Mouse (Mus musculus) MEL (cell line): Measurements from ENCODE around the gene Dnal4. TPM values are rescaled to one million over a fixed set of nuclear protein-coding genes. Genes with fewer than 3 reads are reported as not detected.

ENCODE experiments used
- DNase-seq: peaks from one replicate; pipeline ENCODE4 v3.0.0; 2011; ENCODE audit warnings: low read depth, low spot score
- H3K27ac ChIP-seq: 2 replicates; pipeline ENCODE4 v1.5.1; 2012; ENCODE audit warnings: low read depth, mild to moderate bottlenecking, control low read depth, low read length, moderate library complexity; ENCODE audit not compliant: control insufficient read depth
- H3K27me3 ChIP-seq, 2 experiments: fragments of 150-350 bp in 1 of 2; sonication (generic) in 1 of 2; 2 replicates each; pipeline ENCODE4 v1.6.1; 2012; ENCODE audit warnings: low read length in 2 of 2, mild to moderate bottlenecking in 2 of 2, improper control_type of control experiment in 1 of 2, moderate library complexity in 1 of 2; ENCODE audit not compliant: insufficient read depth in 2 of 2, control insufficient read depth in 1 of 2
- H3K36me3 ChIP-seq, 2 experiments: 2 replicates each; pipeline ENCODE4 v1.6.1; 2012 to 2014; ENCODE audit warnings: low read length in 2 of 2, improper control_type of control experiment in 1 of 2, inconsistent platforms in 1 of 2, mild to moderate bottlenecking in 1 of 2; ENCODE audit not compliant: insufficient read depth in 2 of 2, control insufficient read depth in 1 of 2
- H3K4me1 ChIP-seq, 2 experiments: fragments of 150-350 bp in 1 of 2; sonication (generic) in 1 of 2; 2 replicates each; pipeline ENCODE4 v1.6.1; 2012; ENCODE audit warnings: low read length in 2 of 2, improper control_type of control experiment in 1 of 2, mild to moderate bottlenecking in 1 of 2; ENCODE audit not compliant: insufficient read depth in 2 of 2, control insufficient read depth in 1 of 2
- H3K4me3 ChIP-seq, 2 experiments: fragments of 150-350 bp in 1 of 2; sonication (generic) in 1 of 2; 2 replicates each; pipeline ENCODE4 v1.5.1; 2012; ENCODE audit warnings: low read depth in 2 of 2, low read length in 2 of 2, mild to moderate bottlenecking in 2 of 2, moderate library complexity in 2 of 2, control low read depth in 1 of 2, improper control_type of control experiment in 1 of 2; ENCODE audit not compliant: control insufficient read depth in 1 of 2, insufficient read depth in 1 of 2
- H3K79me2 ChIP-seq: 2 replicates; pipeline ENCODE4 v1.6.1; 2012; ENCODE audit warnings: mild to moderate bottlenecking, low read length, moderate library complexity; ENCODE audit not compliant: control insufficient read depth, poor library complexity, insufficient read depth
- H3K9ac ChIP-seq: 2 replicates; pipeline ENCODE4 v1.6.1; 2012; ENCODE audit warnings: low read depth, mild to moderate bottlenecking, control low read depth, low read length, moderate library complexity; ENCODE audit not compliant: control insufficient read depth, poor library complexity, severe bottlenecking
- H3K9me3 ChIP-seq: fragments of 150-350 bp; sonication (generic); replicated peaks from 2 replicates; pipeline ENCODE4 v1.6.1; 2012; ENCODE audit warnings: mild to moderate bottlenecking, low read length, improper control_type of control experiment, moderate library complexity; ENCODE audit not compliant: insufficient read depth
- CHD1 ChIP-seq: IDR thresholded peaks from 2 replicates; pipeline ENCODE4 v1.6.1; 2012; ENCODE audit warnings: low read depth, mild to moderate bottlenecking, inconsistent platforms, low read length, improper control_type of control experiment
- CTCF ChIP-seq, 3 experiments: IDR thresholded peaks in 2 of 3; conservative IDR thresholded peaks in 1 of 3; 2 replicates each; pipeline ENCODE4 v1.5.1; 2011 to 2012; ENCODE audit warnings: low read length in 3 of 3, low read depth in 2 of 3, mild to moderate bottlenecking in 2 of 3, improper control_type of control experiment in 1 of 3, inconsistent platforms in 1 of 3, mixed read lengths in 1 of 3, moderate library complexity in 1 of 3; ENCODE audit not compliant: control insufficient read depth in 1 of 3, insufficient read depth in 1 of 3, poor library complexity in 1 of 3, severe bottlenecking in 1 of 3
- EP300 ChIP-seq, 2 experiments: IDR thresholded peaks; 2 replicates each; pipeline ENCODE4 v1.6.1; 2011; ENCODE audit warnings: improper control_type of control experiment in 2 of 2, low read length in 2 of 2, low read depth in 1 of 2, mild to moderate bottlenecking in 1 of 2
- GABPA ChIP-seq: IDR thresholded peaks from 2 replicates; pipeline ENCODE4 v1.6.1; 2012; ENCODE audit warnings: low read depth, mild to moderate bottlenecking, inconsistent platforms, low read length, improper control_type of control experiment, moderate library complexity
- HCFC1 ChIP-seq: IDR thresholded peaks from 2 replicates; pipeline ENCODE4 v1.6.1; 2012; ENCODE audit warnings: low read depth, mild to moderate bottlenecking, inconsistent platforms, low read length, improper control_type of control experiment, moderate library complexity
- JUND ChIP-seq: IDR thresholded peaks from 2 replicates; pipeline ENCODE4 v1.6.1; 2011; ENCODE audit warnings: low read depth, mild to moderate bottlenecking, improper control_type of control experiment, low read length
- KAT2A ChIP-seq: conservative IDR thresholded peaks from 2 replicates; pipeline ENCODE4 v1.6.1; 2012; ENCODE audit warnings: low read depth, low read length, improper control_type of control experiment, inconsistent platforms
- MAZ ChIP-seq: IDR thresholded peaks from 2 replicates; pipeline ENCODE4 v1.6.1; 2012; ENCODE audit warnings: low read depth, mild to moderate bottlenecking, inconsistent platforms, low read length, improper control_type of control experiment
- MEF2A ChIP-seq: IDR thresholded peaks from 2 replicates; pipeline ENCODE4 v1.6.1; 2014; ENCODE audit warnings: low read depth, mild to moderate bottlenecking, inconsistent platforms, low read length, improper control_type of control experiment; ENCODE audit not compliant: poor library complexity, insufficient replicate concordance, severe bottlenecking; ENCODE audit errors: extremely low read depth
- MXI1 ChIP-seq: IDR thresholded peaks from 2 replicates; pipeline ENCODE4 v1.6.1; 2011; ENCODE audit warnings: mild to moderate bottlenecking, low read depth, low read length, improper control_type of control experiment
- MYB ChIP-seq: IDR thresholded peaks from 2 replicates; pipeline ENCODE4 v1.6.1; 2011; ENCODE audit warnings: mild to moderate bottlenecking, low read depth, low read length, improper control_type of control experiment
- MYC ChIP-seq: IDR thresholded peaks from 2 replicates; pipeline ENCODE4 v1.6.1; 2011; ENCODE audit warnings: low read depth, mild to moderate bottlenecking, low read length, improper control_type of control experiment, moderate library complexity
- NELFE ChIP-seq: IDR thresholded peaks from 2 replicates; pipeline ENCODE4 v1.6.1; 2011; ENCODE audit warnings: low read depth, low read length, improper control_type of control experiment
- NRF1 ChIP-seq: IDR thresholded peaks from 2 replicates; pipeline ENCODE4 v1.6.1; 2014; ENCODE audit warnings: low read depth, mild to moderate bottlenecking, inconsistent platforms, low read length, improper control_type of control experiment, moderate library complexity; ENCODE audit not compliant: poor library complexity, insufficient read depth, severe bottlenecking
- POLR2A ChIP-seq, 2 experiments: IDR thresholded peaks; 2 replicates each; pipeline ENCODE4 v1.6.1; 2011 to 2012; ENCODE audit warnings: low read length in 2 of 2, mild to moderate bottlenecking in 2 of 2, control low read depth in 1 of 2, improper control_type of control experiment in 1 of 2, low read depth in 1 of 2, moderate library complexity in 1 of 2; ENCODE audit not compliant: control insufficient read depth in 1 of 2, insufficient read depth in 1 of 2, poor library complexity in 1 of 2
- POLR2AphosphoS2 ChIP-seq: IDR thresholded peaks from 2 replicates; pipeline ENCODE4 v1.6.1; 2011; ENCODE audit warnings: low read length, improper control_type of control experiment
- RAD21 ChIP-seq: IDR thresholded peaks from 2 replicates; pipeline ENCODE4 v1.6.1; 2011; ENCODE audit warnings: mild to moderate bottlenecking, low read depth, low read length, improper control_type of control experiment
- RCOR1 ChIP-seq: IDR thresholded peaks from 2 replicates; pipeline ENCODE4 v1.6.1; 2012; ENCODE audit warnings: low read depth, mild to moderate bottlenecking, inconsistent platforms, low read length, improper control_type of control experiment
- SIN3A ChIP-seq: IDR thresholded peaks from 2 replicates; pipeline ENCODE4 v1.6.1; 2012; ENCODE audit warnings: low read length, improper control_type of control experiment, inconsistent platforms
- TAL1 ChIP-seq: IDR thresholded peaks from 2 replicates; pipeline ENCODE4 v1.6.1; 2012; ENCODE audit warnings: mild to moderate bottlenecking, inconsistent platforms, low read length, moderate library complexity, mixed read lengths
- UBTF ChIP-seq: IDR thresholded peaks from 2 replicates; pipeline ENCODE4 v1.6.1; 2012; ENCODE audit warnings: low read depth, mild to moderate bottlenecking, inconsistent platforms, low read length, improper control_type of control experiment, moderate library complexity, borderline replicate concordance; ENCODE audit not compliant: insufficient read depth
- ZKSCAN1 ChIP-seq: IDR thresholded peaks from 2 replicates; pipeline ENCODE4 v1.6.1; 2012; ENCODE audit warnings: low read depth, mild to moderate bottlenecking, inconsistent platforms, low read length, improper control_type of control experiment, moderate library complexity
- ZNF384 ChIP-seq: IDR thresholded peaks from 2 replicates; pipeline ENCODE4 v1.6.1; 2012; ENCODE audit warnings: low read depth, mild to moderate bottlenecking, inconsistent platforms, low read length, improper control_type of control experiment
- polyA plus RNA-seq, 2 experiments: library from polyadenylated mRNA; stranded (reverse) in 1 of 2; unstranded in 1 of 2; fragments of >175 nt in 1 of 2; fragments of >200 nt in 1 of 2; gene quantifications; 2 replicates each; pipeline versions ENCODE4 v1.2.1 to v1.2.4; 2012; ENCODE audit warnings: low replicate concordance in 2 of 2, low read depth in 1 of 2; ENCODE audit not compliant: insufficient read length in 2 of 2, insufficient read depth in 1 of 2, missing spikeins in 1 of 2
- total RNA-seq: library from RNA; depleted of rRNA; stranded (reverse); fragments of 300-350 nt; gene quantifications from 2 replicates; pipeline ENCODE4 v1.2.3, GENCODE M21; 2012

The Dnal4 gene
- total and polyA plus RNA-seq, 3 experiments = 19.5 to 30.0 TPM; not detected in 1

GRCm38 (mm10) chr15:79763001-79763400, 14.6 kb downstream of the Dnal4 start:
- TF ChIP-seq POLR2AphosphoS2 = no peak
- no peak for TF ChIP-seq EP300 (IDR thresholded peaks at IDR 0.05; ENCODE audit: low read depth in 1 of 2, low read length in 2 of 2)
- no peak for TF ChIP-seq MEF2A
- TF ChIP-seq KAT2A = no peak
- no peak for TF ChIP-seq MYC
- no peak for TF ChIP-seq GABPA
- no peak for TF ChIP-seq ZKSCAN1
- TF ChIP-seq HCFC1 = no peak
- no peak for TF ChIP-seq POLR2A (IDR thresholded peaks at IDR 0.05; ENCODE audit: control insufficient read depth in 1 of 2, insufficient read depth in 1 of 2, low read depth in 1 of 2, low read length in 2 of 2, poor library complexity in 1 of 2)
- Histone ChIP-seq H3K9ac (no peak overlapping the region), H3K4me3 (no peak overlapping the region), H3K9me3 (no peaks in the 10 kb centered on the region), H3K27ac (no peak overlapping the region), H3K36me3 (no peaks in the 10 kb centered on the region), H3K27me3 (no peaks in the 10 kb centered on the region), H3K79me2 (no peaks in the 10 kb centered on the region), H3K4me1 (no peaks in the 10 kb centered on the region)
- DNase-seq = no peak

GRCm38 (mm10) chr15:79760956-79761355, 16.7 kb downstream of the Dnal4 start:
- Histone ChIP-seq H3K4me1 (no peaks in the 10 kb centered on the region), H3K36me3 (no peaks in the 10 kb centered on the region), H3K4me3 (no peak overlapping the region), H3K9ac (no peak overlapping the region), H3K27me3 (no peaks in the 10 kb centered on the region), H3K9me3 (no peaks in the 10 kb centered on the region), H3K79me2 (no peaks in the 10 kb centered on the region), H3K27ac (no peak overlapping the region)
- no peak for TF ChIP-seq SIN3A
- TF ChIP-seq NELFE = no peak
- no peak for TF ChIP-seq CHD1
- no peak for TF ChIP-seq MYB
- no peak for DNase-seq

GRCm38 (mm10) chr15:79757118-79757517, 20.5 kb downstream of the Dnal4 start:
- no peak for DNase-seq
- TF ChIP-seq TAL1 (no peak), CTCF (IDR thresholded peaks at IDR 0.05 in 2 of 3, conservative IDR thresholded peaks at IDR 0.05 in 1 of 3; ENCODE audit: control insufficient read depth in 1 of 3, insufficient read depth in 1 of 3, low read depth in 2 of 3, low read length in 3 of 3, poor library complexity in 1 of 3, severe bottlenecking in 1 of 3) (no peak), ZKSCAN1 (no peak), MXI1 (no peak), RAD21 (no peak), EP300 (IDR thresholded peaks at IDR 0.05; ENCODE audit: low read depth in 1 of 2, low read length in 2 of 2) (no peak), JUND (no peak), ZNF384 (no peak), RCOR1 (no peak), NRF1 (no peak), UBTF (no peak), MAZ (no peak)
- Histone ChIP-seq H3K4me3 (no peak overlapping the region), H3K9me3 (no peaks in the 10 kb centered on the region), H3K36me3 (no peaks in the 10 kb centered on the region), H3K79me2 (no peaks in the 10 kb centered on the region), H3K4me1 (no peaks in the 10 kb centered on the region), H3K27me3 (no peaks in the 10 kb centered on the region), H3K9ac (no peak overlapping the region), H3K27ac (no peak overlapping the region)
